Mouse (Mus musculus) intestine, embryonic 16.5 days (tissue): ENCODE results near the gene 4931440F15Rik. TPM values are rescaled to one million over a fixed set of nuclear protein-coding genes. Genes with fewer than 3 reads are reported as not detected.

Experiments used
- ATAC-seq: fragments of 200-750 bp; cut with Nextera tagmentation; 2 replicates; pipeline ENCODE4 v1.8.0; 2017; ENCODE audit warnings: moderate TSS enrichment, moderate library complexity
- H3K27ac ChIP-seq: fragments of 300-500 bp; sonication (generic); 2 replicates; pipeline ENCODE4 v1.5.1; 2014; ENCODE audit warnings: mild to moderate bottlenecking, low read length
- H3K27me3 ChIP-seq: fragments of 300-500 bp; sonication (generic); replicated peaks from 2 replicates; pipeline ENCODE4 v1.6.1; 2014; ENCODE audit warnings: low read length, control low read depth, mixed read lengths; ENCODE audit not compliant: control insufficient read depth, insufficient read depth
- H3K36me3 ChIP-seq: fragments of 300-500 bp; sonication (generic); 2 replicates; pipeline ENCODE4 v1.6.1; 2014; ENCODE audit warnings: low read length, control low read depth; ENCODE audit not compliant: control insufficient read depth, insufficient read depth
- H3K4me1 ChIP-seq: fragments of 300-500 bp; sonication (generic); 2 replicates; pipeline ENCODE4 v1.6.1; 2014; ENCODE audit warnings: low read length, control low read depth, mixed read lengths; ENCODE audit not compliant: control insufficient read depth, insufficient read depth
- H3K4me2 ChIP-seq: fragments of 300-500 bp; sonication (generic); 2 replicates; pipeline ENCODE4 v1.6.1; 2014; ENCODE audit warnings: low read depth, low read length, control low read depth
- H3K4me3 ChIP-seq: fragments of 300-500 bp; sonication (generic); 2 replicates; pipeline ENCODE4 v1.5.1; 2014; ENCODE audit warnings: mild to moderate bottlenecking, low read length
- H3K9ac ChIP-seq: fragments of 300-500 bp; sonication (generic); 2 replicates; pipeline ENCODE4 v1.6.1; 2014; ENCODE audit warnings: low read depth, low read length
- H3K9me3 ChIP-seq: fragments of 300-500 bp; sonication (generic); 2 replicates; pipeline ENCODE4 v1.6.1; 2016; ENCODE audit warnings: low read length, control low read depth; ENCODE audit not compliant: control insufficient read depth
- WGBS: fragments of 180-500 bp; shearing (Covaris S2); extraction: QIAGEN DNeasy Blood & Tissue Kit; methylation state at CpG from one replicate; pipeline ENCODE4 v1.1.7; 2014; 5-methylcytosine and 5-hydroxymethylcytosine counted together
- polyA plus RNA-seq: library from polyadenylated mRNA; unstranded; fragments of >200 nt; fragmentation: Nextera tagmentation; extraction: Ambion mirVana; gene quantifications from 2 replicates; pipeline ENCODE4 v1.2.1, GENCODE M21; 2015

Gene 4931440F15Rik
- polyA plus RNA-seq, 1 experiment from 2014 or later = 0.09 TPM

DNA sequence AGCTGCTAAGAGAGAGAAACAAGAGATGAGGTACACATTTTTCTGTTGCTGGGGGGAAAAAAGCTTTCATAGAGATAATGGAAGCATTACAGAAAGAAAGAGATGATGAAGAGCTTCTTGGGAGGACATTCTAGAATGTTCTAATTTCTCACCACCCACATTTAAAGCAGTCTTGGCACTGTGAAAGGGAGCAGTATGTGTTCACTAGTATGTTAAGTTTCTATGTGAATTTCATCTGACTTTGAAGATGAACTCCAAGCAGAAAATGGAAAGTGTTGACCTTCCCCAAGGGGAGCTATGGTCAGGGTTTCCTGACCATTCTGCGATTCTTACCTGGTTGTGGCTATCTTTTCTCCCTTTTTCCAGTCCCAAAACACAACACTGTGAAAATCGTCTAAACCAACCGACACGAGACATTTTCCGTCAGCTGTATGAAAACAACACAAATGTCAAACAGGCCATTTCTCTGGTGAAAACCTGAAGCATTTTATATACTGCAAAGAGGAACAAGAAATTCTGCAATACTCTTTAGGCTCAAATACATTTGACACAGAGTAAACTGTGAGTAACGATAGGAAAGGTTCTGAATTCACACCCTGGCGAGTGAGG, 16.4 kb downstream of the 4931440F15Rik start:
- WGBS = 78% methylated on average over 7 of the region's 7 CpGs
- no peaks in the 10 kb centered on the region for H3K9me3 ChIP-seq
- no peak for ATAC-seq
- no peak overlapping the region for H3K4me3 ChIP-seq
- H3K36me3 ChIP-seq = no peaks in the 10 kb centered on the region
- H3K9ac ChIP-seq = no peak overlapping the region
- no peaks in the 10 kb centered on the region for H3K27me3 ChIP-seq
- H3K4me1 ChIP-seq = peaks cover 5% of the 10 kb centered on the region; the same call in 1 of the 2 replicates
- H3K4me2 ChIP-seq = no peak overlapping the region
- H3K27ac ChIP-seq = peak overlapping the region; percentile 28; the same call in 1 of the 2 replicates

- Histone ChIP-seq H3K36me3 (no peaks in the 10 kb centered on the region), H3K27me3 (no peaks in the 10 kb centered on the region), H3K9me3 (no peaks in the 10 kb centered on the region), H3K27ac (peak overlapping the region; percentile 28), H3K9ac (no peak overlapping the region), H3K4me1 (peaks cover 5% of the 10 kb centered on the region; the same call in 1 of the 2 replicates), H3K4me2 (no peak overlapping the region), H3K4me3 (no peak overlapping the region)
- WGBS = 38% methylated on average over 9 of the region's 9 CpGs
- ATAC-seq = peak; percentile 88
These were observed 17.1 kb downstream of the 4931440F15Rik start for GRCm38 (mm10) chr11:29808173-29808980.

DNA sequence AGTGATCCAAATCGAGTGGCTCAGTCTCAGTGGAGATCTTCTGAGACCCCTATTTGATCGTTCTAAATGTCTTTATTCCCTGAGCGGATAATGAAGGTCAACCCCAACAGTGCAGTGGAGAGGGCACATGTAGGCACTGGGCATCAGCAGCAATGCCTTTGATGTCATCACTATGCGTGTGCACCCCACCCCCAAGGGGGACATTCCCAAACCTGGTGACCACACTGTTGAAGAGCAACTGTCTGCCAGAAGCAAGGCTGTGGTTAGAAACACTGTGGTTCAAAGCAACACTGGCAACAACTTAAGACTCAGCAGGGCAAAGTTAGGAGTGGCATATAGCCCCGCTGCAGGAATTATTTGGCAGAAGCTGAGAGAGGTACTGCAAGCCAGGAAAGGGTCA, 18.1 kb downstream of the 4931440F15Rik start:
- Histone ChIP-seq H3K27ac (no peak overlapping the region), H3K9me3 (no peaks in the 10 kb centered on the region), H3K27me3 (no peaks in the 10 kb centered on the region), H3K36me3 (no peaks in the 10 kb centered on the region), H3K4me1 (peaks cover 5% of the 10 kb centered on the region; the same call in 1 of the 2 replicates), H3K4me3 (no peak overlapping the region), H3K4me2 (no peak overlapping the region), H3K9ac (no peak overlapping the region)
- 88% methylated on average over 5 of the region's 5 CpGs for WGBS
- no peak for ATAC-seq

- Histone ChIP-seq H3K4me2 (no peak overlapping the region), H3K9me3 (no peaks in the 10 kb centered on the region), H3K27me3 (no peaks in the 10 kb centered on the region), H3K9ac (no peak overlapping the region), H3K4me1 (no peaks in the 10 kb centered on the region), H3K36me3 (no peaks in the 10 kb centered on the region), H3K27ac (peak overlapping the region; percentile 23), H3K4me3 (no peak overlapping the region)
- WGBS = 79% methylated on average over 2 of the region's 2 CpGs
- peak; percentile 86 for ATAC-seq
These were observed 23.7 kb downstream of the 4931440F15Rik start for GRCm38 (mm10) chr11:29801432-29802427.

DNA sequence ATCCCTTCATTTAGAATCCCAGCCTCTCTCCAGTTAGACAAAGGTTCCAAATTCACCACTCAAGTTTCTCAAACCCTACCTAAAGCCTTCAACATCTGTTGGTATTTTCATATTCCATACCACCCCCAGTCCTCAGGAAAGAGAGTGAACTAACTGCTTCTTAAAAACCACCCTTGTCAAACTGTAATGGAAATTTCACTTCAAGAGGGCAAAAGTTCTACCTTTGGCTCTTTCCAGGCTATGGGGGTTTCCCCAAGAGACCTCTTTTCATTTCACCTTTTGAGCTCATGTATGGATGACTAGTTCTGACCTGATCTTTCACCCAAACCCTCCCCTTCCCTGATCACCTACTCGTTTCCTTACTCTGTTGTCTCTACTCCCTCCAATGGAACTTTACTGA, 25.6 kb downstream of the 4931440F15Rik start:
- no peaks in the 10 kb centered on the region for H3K9me3 ChIP-seq
- no peaks in the 10 kb centered on the region for H3K4me1 ChIP-seq
- no peak overlapping the region for H3K27ac ChIP-seq
- no peak overlapping the region for H3K4me3 ChIP-seq
- no peak for ATAC-seq
- H3K9ac ChIP-seq = no peak overlapping the region
- no peaks in the 10 kb centered on the region for H3K27me3 ChIP-seq
- H3K36me3 ChIP-seq = no peaks in the 10 kb centered on the region
- 57% methylated on average over 1 of the region's 1 CpGs for WGBS
- no peak overlapping the region for H3K4me2 ChIP-seq

DNA sequence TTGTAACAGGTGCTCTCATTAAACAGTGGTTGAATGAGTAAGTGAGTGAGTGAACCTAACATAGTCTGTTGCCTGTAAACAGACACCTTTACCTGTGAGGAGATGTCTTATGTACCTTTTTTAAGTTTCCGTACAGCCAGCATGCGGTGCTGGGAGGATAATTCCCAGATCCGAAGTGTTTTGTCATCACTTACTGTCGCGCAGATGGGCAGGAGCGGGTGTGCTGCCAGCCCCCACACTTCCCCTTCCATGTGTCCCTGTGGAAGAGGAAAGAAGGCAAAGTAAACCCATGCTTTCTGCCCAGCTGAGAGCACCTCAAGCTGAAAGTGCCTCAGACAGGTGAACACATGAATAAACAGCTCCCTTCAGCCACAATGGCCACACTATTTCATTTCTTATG, 30.4 kb downstream of the 4931440F15Rik start:
- ATAC-seq = no peak
- no peak overlapping the region for H3K27ac ChIP-seq
- H3K36me3 ChIP-seq = no peaks in the 10 kb centered on the region
- H3K4me2 ChIP-seq = no peak overlapping the region
- no peaks in the 10 kb centered on the region for H3K27me3 ChIP-seq
- H3K9ac ChIP-seq = no peak overlapping the region
- H3K4me1 ChIP-seq = no peaks in the 10 kb centered on the region
- H3K4me3 ChIP-seq = no peak overlapping the region
- 87% methylated on average over 6 of the region's 6 CpGs for WGBS
- H3K9me3 ChIP-seq = no peaks in the 10 kb centered on the region

GRCm38 (mm10) chr11:29794475-29794874, 31.0 kb downstream of the 4931440F15Rik start:
- Histone ChIP-seq H3K27me3 (no peaks in the 10 kb centered on the region), H3K9ac (no peak overlapping the region), H3K27ac (no peak overlapping the region), H3K4me1 (no peaks in the 10 kb centered on the region), H3K4me2 (no peak overlapping the region), H3K36me3 (no peaks in the 10 kb centered on the region), H3K4me3 (no peak overlapping the region), H3K9me3 (no peaks in the 10 kb centered on the region)
- 50% methylated on average over 2 of the region's 2 CpGs for WGBS
- ATAC-seq = no peak

DNA sequence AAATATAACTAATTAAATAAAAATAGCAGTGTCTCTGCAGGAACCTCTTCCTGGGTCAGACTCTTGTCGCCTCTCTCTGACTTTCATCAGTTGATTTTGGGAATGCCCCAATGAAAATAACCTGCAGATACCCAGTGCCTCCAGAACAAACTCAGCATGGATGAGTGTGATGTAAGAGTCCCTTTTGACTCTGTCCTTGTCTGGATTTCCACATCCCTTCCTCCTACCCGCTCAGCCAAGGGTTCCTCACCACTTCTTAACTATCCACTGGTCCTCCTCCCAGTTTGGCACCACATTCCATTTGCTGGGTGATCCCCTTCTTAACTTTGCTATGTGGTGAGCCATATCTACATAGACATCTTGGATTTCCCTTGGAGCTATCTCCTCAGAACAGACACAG, 34.7 kb downstream of the 4931440F15Rik start:
- ATAC-seq = no peak
- no peak overlapping the region for H3K4me2 ChIP-seq
- no peaks in the 10 kb centered on the region for H3K27me3 ChIP-seq
- no peak overlapping the region for H3K9ac ChIP-seq
- no peaks in the 10 kb centered on the region for H3K36me3 ChIP-seq
- no peaks in the 10 kb centered on the region for H3K9me3 ChIP-seq
- WGBS = 85% methylated on average over 2 of the region's 2 CpGs
- H3K27ac ChIP-seq = no peak overlapping the region
- no peaks in the 10 kb centered on the region for H3K4me1 ChIP-seq
- no peak overlapping the region for H3K4me3 ChIP-seq
